Mouse (Mus musculus): ENCODE data around the gene Uckl1.

Uckl1 gene

DNA sequence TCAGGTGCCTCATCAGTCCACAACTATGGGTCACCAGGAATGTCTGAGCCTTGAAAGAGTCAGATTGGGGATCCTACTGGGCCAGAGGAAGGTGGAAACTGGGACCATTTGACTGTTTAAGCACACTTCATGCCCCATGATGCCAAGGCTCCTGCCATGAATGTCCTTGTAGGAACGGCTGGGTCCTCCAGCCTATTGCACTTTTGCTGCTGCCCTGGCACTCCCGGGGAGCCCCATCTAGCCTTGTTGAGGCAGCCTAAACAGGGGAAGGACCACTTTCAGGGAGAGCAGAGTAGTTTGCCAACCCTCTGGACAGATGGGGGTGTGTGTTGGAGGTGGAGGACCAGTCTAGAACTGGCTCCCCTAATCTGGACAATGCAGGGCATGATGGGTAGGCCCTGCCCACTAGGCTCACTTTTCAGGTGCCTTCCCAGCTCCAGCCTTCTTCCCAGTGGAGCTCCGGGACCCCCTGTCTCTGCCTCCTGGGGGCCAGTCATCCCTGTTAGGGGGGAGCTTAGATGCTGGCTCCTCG lies at the start of gene Uckl1:
Gene Uckl1 (minus strand): TSS at position 482 of the 532 bp plus-strand sequence.
- no peak for DNase-seq (ENCODE audit: low read depth, low spot score)

DNA sequence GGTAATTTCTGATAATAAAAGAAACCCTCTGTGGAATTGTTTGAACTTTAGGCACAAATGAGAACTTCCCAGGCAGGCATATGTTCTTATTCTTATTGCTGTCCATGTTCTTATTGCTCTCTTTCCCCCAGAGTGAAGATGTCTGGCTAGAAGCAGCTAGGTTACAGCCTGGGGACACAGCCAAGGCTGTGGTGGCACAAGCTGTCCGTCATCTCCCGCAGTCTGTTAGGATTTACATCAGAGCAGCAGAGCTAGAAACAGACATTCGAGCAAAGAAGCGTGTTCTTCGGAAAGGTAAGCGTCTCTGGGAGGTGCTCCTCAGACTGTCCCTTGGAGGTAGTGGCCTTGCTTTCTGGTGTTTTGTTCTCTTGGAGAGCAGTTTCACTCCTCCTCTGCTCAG lies 47.9 kb upstream of the Uckl1 start:
- no peak for DNase-seq (ENCODE audit: low read depth, low spot score)

DNA sequence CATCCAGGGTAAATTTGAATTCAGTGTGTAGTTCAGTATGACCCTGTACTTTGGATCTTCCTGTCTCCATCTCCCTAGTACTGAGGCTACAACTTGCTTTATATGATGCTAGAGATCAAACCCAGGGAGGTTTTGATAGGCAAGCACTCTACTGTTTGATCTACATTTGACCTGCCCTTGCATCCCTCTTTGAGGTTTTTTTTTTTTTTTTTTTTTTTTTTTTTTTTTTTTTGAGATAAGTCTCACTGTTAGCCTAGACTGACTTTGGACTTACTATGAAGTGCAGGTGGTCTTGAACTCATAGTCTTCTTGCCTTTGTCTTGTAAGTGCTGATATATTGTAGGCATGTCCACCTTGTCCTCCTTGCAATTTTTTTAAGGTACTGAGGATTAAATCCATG lies 43.8 kb upstream of the Uckl1 start:
- DNase-seq (ENCODE audit: low read depth, low spot score): no peak

DNA sequence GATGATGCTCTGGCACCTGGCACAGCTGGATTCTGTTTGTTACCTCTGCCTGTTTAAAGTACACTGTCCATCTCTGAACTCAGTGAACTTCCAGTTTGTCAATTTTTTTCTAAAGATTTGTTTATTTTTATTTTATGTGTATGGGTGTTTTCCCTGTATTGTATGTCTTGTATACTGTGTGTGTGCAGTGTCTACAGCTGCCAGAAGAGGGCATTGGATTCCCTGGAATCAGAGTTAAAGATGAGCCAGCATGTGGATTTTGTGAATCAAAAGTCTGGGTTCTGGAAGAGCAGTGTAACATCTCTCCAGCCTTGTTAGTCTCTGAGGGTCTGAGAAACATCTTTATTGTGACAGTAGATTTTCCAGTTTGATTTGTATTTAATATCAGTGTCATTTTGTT lies 38.7 kb upstream of the Uckl1 start:
- DNase-seq (ENCODE audit: low read depth, low spot score): no peak

DNA sequence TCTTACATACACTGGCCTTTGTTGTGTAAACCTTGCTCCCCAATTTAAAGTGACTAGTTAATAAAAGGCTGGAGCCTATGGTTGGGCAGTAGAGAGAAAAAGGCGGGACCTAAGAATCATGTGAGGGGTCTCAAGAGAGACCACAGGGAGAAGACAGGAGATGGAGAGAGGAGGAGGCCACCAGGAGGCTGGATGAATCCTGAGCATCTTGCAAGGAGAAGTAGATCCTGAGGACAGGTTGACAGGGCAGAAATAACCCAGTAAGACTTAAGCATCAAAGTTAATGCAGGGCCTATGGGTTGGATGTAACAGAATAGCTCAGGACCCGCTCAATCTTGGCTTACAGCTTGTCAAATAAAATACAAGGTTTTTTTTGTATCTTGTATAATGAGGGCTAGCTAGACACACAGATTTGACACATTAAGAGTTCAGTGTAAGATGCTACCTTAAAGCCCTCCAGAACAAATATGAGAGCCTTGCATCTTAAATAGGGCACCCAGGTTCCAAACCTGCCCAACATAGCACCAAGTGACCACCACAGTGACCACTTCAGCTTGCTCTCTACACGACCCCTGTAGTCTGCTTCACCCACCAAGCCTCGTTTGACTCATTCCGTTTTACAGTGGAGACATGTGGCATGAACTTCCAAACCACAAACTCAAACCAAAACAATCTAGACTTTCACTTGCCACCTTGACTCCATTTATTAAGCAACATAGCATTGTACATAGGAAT lies 34.2 kb upstream of the Uckl1 start:
- no peak for DNase-seq (ENCODE audit: low read depth, low spot score)

DNA sequence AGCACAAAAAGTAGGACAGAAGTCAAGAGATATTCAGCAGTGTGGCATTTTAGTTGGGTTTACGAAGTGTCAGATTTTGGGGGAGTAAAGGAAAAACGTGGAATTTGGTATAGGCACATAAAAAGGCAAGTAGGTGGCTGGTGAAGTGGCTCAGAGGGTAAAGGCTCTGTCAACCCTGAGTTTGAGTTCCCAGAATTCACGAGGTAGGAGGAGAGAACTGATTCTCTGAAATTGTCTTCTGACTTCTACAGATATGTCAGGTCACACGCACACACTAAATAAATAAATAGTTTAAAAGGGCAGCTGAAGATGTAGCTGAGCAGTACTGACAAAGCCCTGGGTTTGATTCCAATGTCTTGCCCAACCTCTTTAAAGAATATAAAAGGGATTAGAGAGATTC lies 17.7 kb upstream of the Uckl1 start:
- no peak for DNase-seq (ENCODE audit: low read depth, low spot score)

DNA sequence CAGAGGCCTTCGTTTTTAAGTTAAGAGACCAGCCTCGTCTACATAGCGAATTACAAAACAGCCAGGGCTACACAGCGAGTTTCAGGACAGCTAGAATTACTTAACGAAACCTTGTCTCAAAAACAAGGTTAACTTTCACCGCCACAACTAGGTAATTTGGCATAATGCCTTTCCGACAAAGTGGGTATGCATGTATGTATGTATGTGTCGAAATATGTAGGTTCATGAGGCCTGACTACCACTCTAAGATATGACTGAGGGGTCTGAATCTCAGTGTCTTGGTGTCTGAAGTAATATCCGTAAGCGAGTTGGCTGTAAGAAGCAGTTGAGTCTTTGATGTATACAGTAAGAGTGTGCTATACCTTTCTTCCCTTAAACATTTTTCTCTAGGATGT lies 17.1 kb upstream of the Uckl1 start:
- no peak for DNase-seq (ENCODE audit: low read depth, low spot score)

DNA sequence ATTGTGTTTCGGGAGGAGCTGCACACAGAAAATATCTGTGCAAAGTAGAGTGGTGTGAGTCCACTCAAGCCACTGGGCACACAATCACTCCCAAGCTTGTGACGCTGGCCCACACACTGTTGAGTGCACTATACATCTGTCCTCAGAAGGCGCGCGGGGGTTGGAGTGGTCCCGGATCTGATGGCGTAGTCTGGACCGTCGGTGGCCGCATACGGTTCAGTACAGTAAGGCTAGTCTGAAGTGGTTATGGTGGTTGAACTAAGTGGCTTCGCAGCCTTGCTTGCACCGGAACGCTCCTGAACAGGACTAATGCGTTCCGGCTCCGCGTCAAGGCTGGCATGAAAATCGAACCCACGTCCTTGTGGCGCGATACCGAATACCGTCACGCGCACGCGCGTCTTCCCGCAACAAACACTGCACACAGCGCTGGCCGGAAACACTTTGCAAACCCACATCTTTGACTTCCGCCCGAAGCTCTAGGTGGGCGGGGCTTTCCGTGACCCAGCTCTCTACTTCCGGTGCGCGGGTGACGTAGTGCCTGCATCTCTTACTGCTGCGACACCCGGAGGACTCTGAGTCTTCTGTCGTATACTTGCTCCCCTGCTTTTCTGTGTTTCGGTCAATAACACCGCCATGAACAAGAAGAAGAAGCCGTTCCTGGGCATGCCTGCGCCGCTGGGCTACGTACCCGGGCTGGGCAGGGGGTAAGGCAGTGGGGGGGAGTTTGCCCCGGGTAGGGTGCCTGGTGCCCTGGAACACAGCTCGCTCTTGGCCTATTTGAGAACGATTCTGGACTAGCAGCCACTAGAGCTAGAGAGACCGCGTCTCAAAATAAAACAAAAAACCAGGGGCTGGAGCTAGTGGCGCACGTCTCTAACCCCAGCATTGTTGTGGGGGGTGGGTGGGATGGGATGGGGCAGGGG lies 16.4 kb upstream of the Uckl1 start:
- peak; percentile 93 for DNase-seq (ENCODE audit: low read depth, low spot score)

DNA sequence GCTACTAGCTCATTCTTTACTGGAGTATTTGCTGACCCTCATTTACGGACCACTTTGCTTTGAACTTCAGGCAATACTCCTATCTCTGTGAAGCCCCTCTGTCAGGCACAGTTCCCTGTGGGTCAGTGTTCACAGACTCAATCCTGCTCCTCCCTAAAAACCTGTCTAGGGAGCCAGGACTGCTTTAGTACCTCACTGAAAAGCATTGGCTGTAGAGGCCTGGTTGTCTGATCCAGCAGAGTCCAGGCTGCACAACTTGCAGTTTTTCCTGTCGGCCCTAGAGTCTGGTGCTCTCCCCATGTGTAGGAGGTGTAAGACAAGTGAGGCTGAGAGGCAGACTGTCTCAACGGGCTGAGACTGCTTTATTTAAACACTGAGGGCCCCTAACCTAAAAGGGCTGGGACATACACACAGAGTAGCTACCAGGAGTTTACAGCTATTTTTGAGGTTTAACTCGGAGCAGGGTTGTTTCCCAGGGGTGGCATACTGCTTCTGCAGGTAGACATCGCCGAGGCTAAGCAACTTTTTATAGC lies 15.6 kb upstream of the Uckl1 start:
- DNase-seq (ENCODE audit: low read depth, low spot score): no peak

DNA sequence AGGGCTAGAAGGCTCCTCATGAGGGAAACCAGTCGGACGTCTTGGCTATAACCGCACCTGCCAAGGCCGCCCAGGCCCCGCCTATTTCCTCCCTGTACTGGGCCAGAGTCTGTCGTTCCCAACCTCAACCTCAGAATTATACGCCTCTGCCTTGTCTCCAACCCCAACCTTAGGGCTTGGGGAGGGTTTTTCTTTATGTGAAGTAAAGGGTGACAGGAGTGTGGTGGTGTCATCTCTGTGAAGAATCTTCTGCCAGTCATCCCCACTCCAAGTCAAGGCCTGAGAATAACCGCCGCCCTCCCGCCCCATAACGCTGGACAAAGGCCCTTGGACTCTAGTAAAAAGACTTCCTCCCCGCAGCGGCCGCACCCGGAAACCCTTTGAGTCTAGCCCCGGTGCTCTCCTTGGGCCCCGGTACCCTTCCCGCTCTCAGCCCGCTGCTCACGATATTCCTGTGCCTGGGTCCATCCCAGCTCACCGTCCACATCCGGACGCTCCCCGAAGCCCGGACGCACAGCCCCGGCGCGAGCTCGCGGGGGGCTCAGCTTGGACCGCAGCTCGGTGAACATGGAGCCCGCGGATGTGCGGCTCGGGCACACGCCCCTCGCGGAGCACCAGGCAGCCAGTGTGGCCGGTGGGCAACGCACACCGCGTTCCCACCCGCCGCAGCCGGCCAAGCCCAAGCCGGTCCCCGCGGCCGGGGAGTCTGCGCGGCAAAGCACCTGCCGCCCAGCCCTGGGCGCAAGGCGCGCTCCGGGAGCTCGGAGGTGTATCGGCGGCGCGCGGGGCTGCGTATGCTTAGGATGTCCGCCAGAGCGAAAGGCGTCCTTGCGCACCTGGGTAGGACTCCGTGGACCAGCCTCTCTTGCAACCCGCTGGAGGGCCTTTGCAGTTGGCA lies 14.0 kb upstream of the Uckl1 start, which contains the start of gene Samd10:
Gene Samd10 (minus strand): TSS at position 759 of the 898 bp plus-strand sequence.
- DNase-seq (ENCODE audit: low read depth, low spot score): no peak

DNA sequence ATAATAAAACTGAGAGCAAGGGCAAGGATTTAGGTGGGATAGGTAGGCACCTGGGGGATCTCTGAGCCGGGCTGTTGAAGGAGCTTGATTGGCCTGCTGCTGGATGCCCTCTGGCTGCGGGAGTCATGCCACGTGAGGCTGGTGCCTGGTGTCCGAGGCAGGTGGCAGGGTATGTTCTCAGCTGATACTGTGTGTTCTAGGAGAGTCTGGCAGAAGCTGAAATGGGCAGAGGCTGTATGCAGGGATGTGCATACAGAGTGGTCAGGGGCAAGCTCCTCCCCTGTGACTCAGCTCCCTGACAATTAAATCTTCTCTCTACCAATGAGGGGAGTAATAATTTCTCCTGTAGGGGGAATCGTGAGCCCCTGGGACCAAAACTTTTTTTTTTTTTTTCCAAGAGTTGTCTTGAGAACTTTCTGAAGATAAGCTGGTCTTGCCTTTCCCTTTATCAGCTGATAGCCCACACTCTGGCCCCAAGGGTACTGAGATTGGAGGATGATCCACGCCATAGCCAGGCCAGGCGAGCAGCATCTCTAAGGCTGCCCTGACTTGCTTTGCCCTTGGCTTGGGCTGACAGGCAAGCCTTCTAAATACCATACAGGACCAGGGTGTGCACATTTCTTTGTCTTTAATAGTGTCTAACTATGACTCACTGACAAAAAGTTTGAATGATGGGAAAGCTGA lies 12.8 kb upstream of the Uckl1 start:
- no peak for DNase-seq (ENCODE audit: low read depth, low spot score)

DNA sequence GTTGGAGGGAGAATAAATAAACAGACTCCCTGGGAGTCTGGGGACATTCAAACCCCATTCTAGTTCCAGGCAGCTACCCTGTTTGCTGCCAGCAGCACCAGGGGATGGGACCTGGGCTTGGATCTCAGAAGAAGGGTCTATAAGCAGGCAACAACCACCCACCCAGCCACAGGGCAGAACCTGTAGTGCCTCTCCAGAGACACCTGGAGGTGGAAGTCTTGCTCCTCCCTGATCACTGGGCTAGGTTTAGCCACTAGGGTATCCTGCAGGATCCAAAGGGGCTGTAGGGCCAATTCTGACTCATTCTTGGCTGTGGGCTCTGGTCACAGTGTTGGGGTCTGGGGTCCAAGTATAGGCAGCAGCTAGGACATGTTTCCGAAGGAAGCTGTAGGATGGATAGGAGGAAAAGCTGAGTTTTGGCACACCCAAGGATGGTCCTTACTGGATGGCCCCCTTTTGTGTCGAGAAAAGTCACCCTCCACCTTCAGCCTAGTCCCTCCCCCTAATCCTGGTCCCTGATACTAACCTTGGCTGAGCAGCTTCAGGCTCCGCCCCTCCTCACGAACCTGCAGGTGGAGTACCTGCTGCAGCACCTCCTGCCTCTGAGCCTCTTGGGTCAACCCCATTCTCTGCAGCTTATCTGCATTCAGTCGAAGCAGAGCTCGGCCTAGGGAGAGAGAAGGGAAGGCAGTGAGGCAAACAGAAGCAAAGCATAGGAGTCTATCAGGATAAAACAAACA lies 11.7 kb upstream of the Uckl1 start:
- no peak for DNase-seq (ENCODE audit: low read depth, low spot score)

DNA sequence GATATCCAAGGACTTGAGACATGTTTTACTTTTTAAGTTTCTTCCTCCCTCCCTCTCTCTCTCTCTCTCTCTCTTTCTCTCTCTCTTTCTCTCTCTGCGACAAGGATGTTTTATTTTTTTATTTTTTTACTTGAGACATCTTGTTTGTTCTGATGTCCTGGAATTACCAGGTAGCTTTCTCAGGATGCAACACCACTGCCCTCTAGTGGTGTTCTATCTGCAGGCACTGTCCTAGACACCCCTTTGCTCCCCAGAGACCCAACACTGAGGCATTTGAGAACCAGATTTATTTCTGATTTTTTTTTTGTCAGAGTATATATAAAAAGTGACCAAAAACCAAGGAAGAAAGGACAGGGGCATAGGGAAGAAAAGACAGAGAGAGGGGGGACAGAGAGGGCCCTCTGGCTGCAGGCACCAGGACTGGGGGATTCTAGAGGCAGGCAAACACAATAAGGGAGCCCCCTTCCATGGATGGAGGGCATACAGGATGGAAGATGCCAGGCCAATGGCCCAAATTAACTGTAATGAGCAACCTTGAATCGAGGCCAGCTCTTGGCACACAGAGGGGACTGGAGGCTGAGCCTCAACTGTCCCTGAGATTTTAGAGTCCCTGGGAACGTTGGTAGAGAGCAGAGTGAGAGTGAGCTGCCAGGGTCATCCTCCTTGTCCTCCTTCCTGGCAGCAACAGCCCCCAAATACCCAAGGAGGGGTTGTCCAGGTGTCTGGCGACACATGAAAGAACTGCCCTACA lies 10.4 kb upstream of the Uckl1 start:
- no peak for DNase-seq (ENCODE audit: low read depth, low spot score)

DNA sequence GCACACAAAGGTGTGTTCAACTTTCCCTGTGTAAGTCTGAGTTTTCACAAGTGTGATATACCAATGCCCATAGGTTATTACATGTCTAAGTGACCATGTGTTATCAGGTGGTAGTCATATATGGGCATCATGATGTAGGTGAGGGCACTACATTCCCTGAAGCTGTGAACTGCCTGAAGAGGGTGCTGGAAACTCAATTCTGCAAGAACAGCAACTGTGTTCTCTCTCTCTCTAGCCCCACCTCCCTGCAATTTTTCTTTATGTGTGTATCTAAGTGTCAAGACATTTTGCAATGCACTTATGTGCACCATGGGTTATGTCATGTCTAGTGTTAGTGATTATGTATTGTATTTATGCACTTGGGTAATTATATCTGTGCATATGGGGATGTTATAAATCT lies 9.2 kb upstream of the Uckl1 start:
- no peak for DNase-seq (ENCODE audit: low read depth, low spot score)

DNA sequence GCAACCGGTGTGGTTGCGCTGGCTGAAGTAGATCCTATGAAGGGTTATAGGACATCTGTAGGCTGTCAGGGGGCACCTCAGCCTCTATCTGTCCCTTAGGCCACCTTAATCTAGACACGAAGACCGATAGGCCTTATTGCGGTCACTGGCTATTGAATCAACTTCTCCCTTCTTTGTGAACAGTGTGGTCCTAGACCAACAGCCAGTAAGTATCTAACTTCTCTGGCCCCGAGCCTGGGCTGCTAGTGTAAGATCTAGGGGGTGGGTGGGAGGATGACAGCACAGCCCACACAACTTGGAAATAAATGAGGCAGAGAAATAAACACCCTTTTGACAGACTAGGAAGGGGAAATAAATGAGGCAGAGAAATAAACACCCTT lies 8.3 kb upstream of the Uckl1 start:
- DNase-seq (ENCODE audit: low read depth, low spot score): no peak

DNA sequence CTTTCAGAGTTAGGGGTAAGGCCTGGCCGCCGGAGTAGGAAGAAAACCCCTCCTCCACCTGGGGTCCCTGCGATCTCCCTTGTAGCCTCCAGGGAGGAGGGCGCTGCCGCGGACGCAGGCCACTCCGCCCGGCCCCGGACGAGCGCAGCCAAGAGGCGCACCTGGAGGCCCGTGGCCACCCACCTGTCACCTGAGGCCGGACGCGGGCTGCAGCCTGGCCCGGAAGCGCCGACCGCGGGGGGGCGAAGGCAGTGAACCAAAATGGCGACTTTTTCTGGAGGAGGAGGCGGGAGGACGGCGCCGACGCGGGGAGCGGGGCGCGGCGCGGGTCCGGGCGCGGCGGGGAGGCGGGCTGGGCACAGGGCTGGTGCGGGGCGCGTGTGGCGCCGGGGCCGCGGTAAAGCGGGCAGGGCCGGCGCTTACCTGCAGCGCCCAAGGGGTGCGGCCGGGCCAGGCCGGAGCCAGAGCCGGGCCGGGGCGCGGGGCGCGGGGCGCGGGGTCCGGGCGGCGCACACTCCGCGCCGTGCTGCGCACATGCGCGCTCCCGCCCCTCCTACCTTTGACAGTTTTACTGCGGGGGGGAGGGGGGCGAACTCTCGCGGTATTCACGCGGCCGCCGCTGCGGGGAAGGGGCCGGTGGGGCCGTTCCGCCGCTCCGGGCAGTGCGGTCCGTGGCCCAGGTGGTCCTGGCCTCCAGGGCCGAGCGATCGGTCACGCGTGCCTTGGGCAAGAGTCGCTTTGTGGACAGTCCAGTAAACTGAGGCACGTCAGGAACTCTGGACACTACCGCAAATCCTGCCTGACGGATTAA lies 7.7 kb upstream of the Uckl1 start, which contains the start of gene Zfp512b:
Gene Zfp512b (minus strand): TSS at position 573 of the 811 bp plus-strand sequence.
- no peak for DNase-seq (ENCODE audit: low read depth, low spot score)

DNA sequence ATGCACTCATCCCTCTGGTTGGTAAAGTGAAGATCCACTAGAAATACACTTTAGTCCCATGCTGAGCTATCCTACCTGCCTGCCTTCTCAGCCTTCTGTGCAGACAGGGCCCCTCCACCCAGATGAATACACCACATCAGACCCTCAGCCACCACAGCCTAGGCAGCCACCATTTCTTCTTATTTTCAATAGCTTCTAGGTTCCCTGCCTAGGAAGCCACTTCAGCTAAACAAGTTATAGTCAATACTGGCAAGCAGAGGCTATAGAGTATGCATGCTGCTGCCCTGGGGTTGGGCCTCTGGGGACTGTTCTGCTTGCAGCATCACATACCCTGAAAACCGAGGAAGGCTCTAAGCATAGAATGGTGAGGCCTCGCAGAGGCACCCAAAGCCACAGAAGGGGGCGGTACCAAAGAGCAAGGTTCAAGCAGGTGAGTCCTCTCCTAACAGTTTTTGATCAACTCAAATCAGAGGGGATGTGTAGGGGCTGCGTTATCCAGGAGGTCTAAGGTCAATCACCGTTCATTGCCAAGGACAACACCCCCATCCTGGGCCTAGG lies 6.9 kb upstream of the Uckl1 start, which contains the start of gene Prpf6:
Gene Prpf6 (plus strand): TSS at position 341 of the 558 bp plus-strand sequence.
- DNase-seq (ENCODE audit: low read depth, low spot score): no peak

DNA sequence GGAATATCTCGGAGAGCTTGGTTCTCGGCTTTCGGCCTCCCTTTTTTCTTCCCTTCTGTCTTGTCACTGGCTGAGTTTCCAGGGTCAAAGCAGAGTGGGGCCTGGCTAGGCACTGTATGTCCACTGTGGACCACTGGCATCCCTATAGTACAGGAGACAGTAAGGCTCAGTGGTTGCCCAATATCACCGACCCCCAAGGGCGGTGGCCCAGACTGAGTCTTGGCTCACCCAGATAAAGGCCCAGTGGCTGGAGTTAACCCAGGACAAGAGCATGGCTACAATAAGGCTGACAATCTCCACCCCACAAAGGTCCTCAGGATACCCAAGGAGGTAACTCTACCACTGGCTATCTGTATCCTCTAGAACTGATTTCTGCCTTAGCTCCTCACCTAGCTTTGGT lies 5.8 kb upstream of the Uckl1 start:
- no peak for DNase-seq (ENCODE audit: low read depth, low spot score)
